Mouse (Mus musculus): ENCODE results near the gene Stk39.

GRCm38 (mm10) chr2:68241640-68242039 is 230.4 kb downstream of the Stk39 start:
- no peak for TF ChIP-seq CTCF (IDR thresholded peaks at IDR 0.05; ENCODE audit: insufficient read depth, low read depth, low read length)
- no peak for TF ChIP-seq POLR2A (IDR thresholded peaks at IDR 0.05; ENCODE audit: insufficient read depth, low read depth, low read length)

Data from olfactory bulb, adult 2 months (tissue).